Mouse (Mus musculus) spleen, adult 2 months (tissue): ENCODE measurements around the gene Trabd. TPM values are rescaled to one million over a fixed set of nuclear protein-coding genes. Genes with fewer than 3 reads are reported as not detected.

Source experiments
- DNase-seq, 2 experiments: peaks; one replicate each; pipeline versions ENCODE4 v3.0.0 to v3.0.0-alpha.2; 2012 to 2021; ENCODE audit warnings: low spot score in 2 of 2, low read depth in 1 of 2
- H3K27ac ChIP-seq: fragments of 200-500 bp; 2 replicates; pipeline ENCODE4 v1.5.1; 2012; ENCODE audit warnings: low read length, inconsistent platforms; ENCODE audit not compliant: insufficient read depth
- H3K27me3 ChIP-seq: fragments of 200-500 bp; 2 replicates; pipeline ENCODE4 v1.6.1; 2012; ENCODE audit warnings: mild to moderate bottlenecking, moderate library complexity, low read length, inconsistent platforms; ENCODE audit not compliant: control insufficient read depth, insufficient read depth
- H3K36me3 ChIP-seq: fragments of 200-500 bp; 2 replicates; pipeline ENCODE4 v1.6.1; 2012; ENCODE audit warnings: mild to moderate bottlenecking, low read length, inconsistent platforms; ENCODE audit not compliant: control insufficient read depth, insufficient read depth
- H3K4me1 ChIP-seq: fragments of 200-500 bp; 2 replicates; pipeline ENCODE4 v1.6.1; 2011; ENCODE audit warnings: inconsistent platforms; ENCODE audit not compliant: control insufficient read depth, insufficient read depth, insufficient read length
- H3K4me3 ChIP-seq: fragments of 200-500 bp; 2 replicates; pipeline ENCODE4 v1.5.1; 2011; ENCODE audit warnings: mild to moderate bottlenecking, inconsistent platforms; ENCODE audit not compliant: insufficient read depth, insufficient read length; ENCODE audit errors: extremely low read depth
- CTCF ChIP-seq: fragments of 200-500 bp; IDR thresholded peaks from 2 replicates; pipeline ENCODE4 v1.5.1; 2011; ENCODE audit warnings: mild to moderate bottlenecking, inconsistent platforms; ENCODE audit not compliant: insufficient read depth, insufficient read length, insufficient replicate concordance; ENCODE audit errors: extremely low read depth
- POLR2A ChIP-seq: fragments of 200-500 bp; IDR thresholded peaks from 2 replicates; pipeline ENCODE4 v1.6.1; 2011; ENCODE audit warnings: low read depth, low read length, inconsistent platforms
- WGBS: fragments of 180-500 bp; shearing (Covaris S2); methylation state at CpG from one replicate; pipeline ENCODE4 v1.1.7; 2018; 5-methylcytosine and 5-hydroxymethylcytosine counted together
- polyA plus RNA-seq: library from polyadenylated mRNA; depleted of rRNA; stranded (reverse); fragments of >200 nt; gene quantifications from 2 replicates; pipeline ENCODE4 v1.2.3, GENCODE M21; 2012; rRNA removed

Trabd gene
- 59.5 and 69.9 TPM in 2 replicates for polyA plus RNA-seq

GRCm38 (mm10) chr15:89074613-89075477 is at the start of gene Trabd:
Trabd (plus strand) TSS chr15:89075124.
- no peaks in the 10 kb centered on the region for H3K36me3 ChIP-seq
- no peaks in the 10 kb centered on the region for H3K27me3 ChIP-seq
- H3K4me3 ChIP-seq: peak within 1 kb of the TSS; percentile 76
- H3K27ac ChIP-seq: peak within 1 kb of the TSS; percentile 70
- no peak for TF ChIP-seq CTCF
- TF ChIP-seq POLR2A: no peak
- H3K4me1 ChIP-seq: peaks cover 14% of the 10 kb centered on the region; the same call in 1 of the 2 replicates
- WGBS: 31% methylated on average over 11 of the region's 11 CpGs
- DNase-seq: no peak

- Histone ChIP-seq H3K27me3 (no peaks in the 10 kb centered on the region; the same call in 1 of the 2 replicates), H3K36me3 (no peaks in the 10 kb centered on the region), H3K27ac (no peak overlapping the region), H3K4me1 (no peaks in the 10 kb centered on the region), H3K4me3 (no peak overlapping the region)
- WGBS: 72% methylated on average over 5 of the region's 5 CpGs
- no peak for TF ChIP-seq POLR2A
- no peak for TF ChIP-seq CTCF
- no peak for DNase-seq
These were observed 30.5 kb upstream of the Trabd start for GRCm38 (mm10) chr15:89044381-89044780.

GRCm38 (mm10) chr15:89046356-89046755 is 28.6 kb upstream of the Trabd start:
- H3K36me3 ChIP-seq: no peaks in the 10 kb centered on the region
- DNase-seq: no peak
- no peaks in the 10 kb centered on the region; the same call in 1 of the 2 replicates for H3K27me3 ChIP-seq
- no peak for TF ChIP-seq POLR2A
- TF ChIP-seq CTCF: no peak
- H3K27ac ChIP-seq: no peak overlapping the region
- 72% methylated on average over 4 of the region's 4 CpGs for WGBS
- no peaks in the 10 kb centered on the region for H3K4me1 ChIP-seq
- no peak overlapping the region for H3K4me3 ChIP-seq

GRCm38 (mm10) chr15:89054666-89055065 is 20.3 kb upstream of the Trabd start:
- no peak for DNase-seq
- H3K27ac ChIP-seq: no peak overlapping the region
- peaks cover 8% of the 10 kb centered on the region for H3K27me3 ChIP-seq
- no peaks in the 10 kb centered on the region for H3K4me1 ChIP-seq
- TF ChIP-seq POLR2A: no peak
- TF ChIP-seq CTCF: no peak
- no peak overlapping the region for H3K4me3 ChIP-seq
- no peaks in the 10 kb centered on the region for H3K36me3 ChIP-seq
- 90% methylated on average over 7 of the region's 7 CpGs for WGBS

- Histone ChIP-seq H3K27me3 (peaks cover 17% of the 10 kb centered on the region), H3K4me3 (no peak overlapping the region), H3K36me3 (no peaks in the 10 kb centered on the region), H3K27ac (no peak overlapping the region), H3K4me1 (peaks cover 3% of the 10 kb centered on the region)
- TF ChIP-seq CTCF: no peak
- TF ChIP-seq POLR2A: no peak
- 44% methylated on average over 6 of the region's 6 CpGs for WGBS
- no peak for DNase-seq
These were observed 16.2 kb upstream of the Trabd start for GRCm38 (mm10) chr15:89058736-89059135.

- peak within 1 kb of the TSS; percentile 34; the same call in 1 of the 2 replicates for H3K4me3 ChIP-seq
- WGBS: 5% methylated on average over 40 of the region's 57 CpGs
- H3K4me1 ChIP-seq: peaks cover 3% of the 10 kb centered on the region
- no peaks in the 10 kb centered on the region for H3K36me3 ChIP-seq
- no peak for TF ChIP-seq POLR2A
- TF ChIP-seq CTCF: no peak
- peaks cover 17% of the 10 kb centered on the region for H3K27me3 ChIP-seq
- no peak for DNase-seq
- H3K27ac ChIP-seq: no peak within 1 kb of the TSS
These were observed 15.6 kb upstream of the Trabd start, which contains the start of gene Panx2 for GRCm38 (mm10) chr15:89059161-89059931. Panx2 (plus strand) TSS chr15:89059734.
